In the genomic region with DNA sequence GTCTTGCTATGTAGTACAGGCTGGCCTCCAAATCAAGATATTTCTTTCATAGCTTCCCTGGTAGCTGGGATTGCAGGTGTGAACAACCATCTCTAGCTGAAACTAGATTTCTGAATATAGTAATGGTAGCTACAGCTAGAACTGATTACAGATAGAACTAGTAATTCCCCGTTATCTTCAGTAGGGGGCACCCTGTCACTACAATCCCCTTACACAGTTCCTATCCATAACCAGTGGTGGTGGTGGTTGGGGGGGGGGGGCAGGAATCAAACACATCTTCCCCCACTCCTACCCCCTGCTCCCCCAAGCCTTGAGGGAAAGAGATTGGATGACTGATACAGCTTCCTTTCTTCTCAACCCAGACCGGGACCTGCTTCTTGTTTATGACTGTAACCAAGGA, we compare ENCODE assay signal across 8 mouse cellular contexts. TPM values are rescaled to one million over a fixed set of nuclear protein-coding genes. Genes with fewer than 3 reads are reported as not detected.
A peak's percentile ranks its signal among the peaks of the same experiment; 100 is the strongest.
DNase-seq lines count a peak whose midpoint lies in the region; ATAC-seq and TF ChIP-seq lines count a peak whose summit lies in the region.

No protein-coding gene starts in this region.

- no peak overlapping the region for H3K4me2 ChIP-seq in heart, embryonic 12.5 days
- H3K4me2 ChIP-seq in neural tube, embryonic 14.5 days (ENCODE audit: low read depth, low read length) = no peak overlapping the region
- no peak overlapping the region for H3K4me2 ChIP-seq in neural tube, embryonic 15.5 days

- WGBS in heart, embryonic 12.5 days = 28% methylated on average over 2 of the region's 2 CpGs
- WGBS in neural tube, embryonic 14.5 days = 30% methylated on average over 2 of the region's 2 CpGs
- 31% methylated on average over 2 of the region's 2 CpGs for WGBS in neural tube, embryonic 15.5 days
- WGBS in small intestine, adult 2 months = 21% methylated on average over 2 of the region's 2 CpGs

- ATAC-seq in heart, embryonic 12.5 days (ENCODE audit: insufficient number of reproducible peaks, low FRiP score) = no peak
- ATAC-seq in neural tube, embryonic 14.5 days (ENCODE audit: low read depth) = 0 out of 2 replicates have a peak, but pooled peaks have one; percentile 17
- no peak for ATAC-seq in neural tube, embryonic 15.5 days (ENCODE audit: low FRiP score)

- peak; percentile 45; the same call in 1 of the 2 replicates for TF ChIP-seq CTCF in small intestine, adult 2 months (IDR thresholded peaks at IDR 0.05; ENCODE audit: extremely low read depth, insufficient read length, insufficient replicate concordance, low read depth, low read length)

- no peaks in the 10 kb centered on the region for H3K4me1 ChIP-seq in heart, embryonic 12.5 days (replicated peaks)
- no peaks in the 10 kb centered on the region for H3K4me1 ChIP-seq in neural tube, embryonic 14.5 days (ENCODE audit: control insufficient read depth, insufficient read depth, low read length)
- H3K4me1 ChIP-seq in neural tube, embryonic 15.5 days = no peaks in the 10 kb centered on the region
- no peaks in the 10 kb centered on the region for H3K4me1 ChIP-seq in small intestine, adult 2 months (ENCODE audit: control insufficient read depth, insufficient read depth, insufficient read length, low read length)

- no peak overlapping the region for H3K9ac ChIP-seq in heart, embryonic 12.5 days
- no peak overlapping the region for H3K9ac ChIP-seq in neural tube, embryonic 14.5 days (replicated peaks; ENCODE audit: low read depth, low read length)
- no peak overlapping the region for H3K9ac ChIP-seq in neural tube, embryonic 15.5 days (replicated peaks)

- H3K27ac ChIP-seq in heart, embryonic 12.5 days (ENCODE audit: poor library complexity, severe bottlenecking) = no peak overlapping the region
- no peak overlapping the region for H3K27ac ChIP-seq in neural tube, embryonic 14.5 days (ENCODE audit: low read depth, low read length)
- no peak overlapping the region for H3K27ac ChIP-seq in neural tube, embryonic 15.5 days (replicated peaks)
- no peak overlapping the region for H3K27ac ChIP-seq in small intestine, adult 2 months (ENCODE audit: insufficient read depth, low read depth, low read length)

- H3K36me3 ChIP-seq in heart, embryonic 12.5 days = no peaks in the 10 kb centered on the region
- no peaks in the 10 kb centered on the region for H3K36me3 ChIP-seq in neural tube, embryonic 14.5 days (ENCODE audit: control insufficient read depth, insufficient read depth, low read length)
- H3K36me3 ChIP-seq in neural tube, embryonic 15.5 days = no peaks in the 10 kb centered on the region
- H3K36me3 ChIP-seq in small intestine, adult 2 months (ENCODE audit: control insufficient read depth, insufficient read depth, low read length) = no peaks in the 10 kb centered on the region

- DNase-seq in heart, adult 18-20 months = peak; percentile 51 to 65
- peak; percentile 63 for DNase-seq in embryo, embryonic 10.5 days (ENCODE audit: low spot score)
- no peak for DNase-seq in spleen, adult 18-20 months
- DNase-seq in adrenal gland, postnatal 25 days = no peak

- H3K9me3 ChIP-seq in heart, embryonic 12.5 days (replicated peaks) = no peaks in the 10 kb centered on the region
- H3K9me3 ChIP-seq in neural tube, embryonic 14.5 days (ENCODE audit: control insufficient read depth, low read length) = no peaks in the 10 kb centered on the region
- H3K9me3 ChIP-seq in neural tube, embryonic 15.5 days (replicated peaks) = no peaks in the 10 kb centered on the region

- H3K4me3 ChIP-seq in heart, embryonic 12.5 days = no peak overlapping the region
- H3K4me3 ChIP-seq in neural tube, embryonic 14.5 days (ENCODE audit: low read depth, low read length) = no peak overlapping the region
- H3K4me3 ChIP-seq in neural tube, embryonic 15.5 days (replicated peaks) = no peak overlapping the region
- no peak overlapping the region for H3K4me3 ChIP-seq in small intestine, adult 2 months (ENCODE audit: low read depth, low read length)

- no peak for TF ChIP-seq POLR2A in small intestine, adult 2 months (IDR thresholded peaks at IDR 0.05; ENCODE audit: low read depth, low read length)

- H3K27me3 ChIP-seq in heart, embryonic 12.5 days (replicated peaks) = no peaks in the 10 kb centered on the region
- no peaks in the 10 kb centered on the region for H3K27me3 ChIP-seq in neural tube, embryonic 14.5 days (ENCODE audit: control insufficient read depth, insufficient read depth, low read length)
- no peaks in the 10 kb centered on the region for H3K27me3 ChIP-seq in neural tube, embryonic 15.5 days (replicated peaks)
- H3K27me3 ChIP-seq in small intestine, adult 2 months (ENCODE audit: control insufficient read depth, insufficient read depth, low read length) = no peaks in the 10 kb centered on the region

RNA-seq across cellular contexts. Expression of a gene that starts 19.5 kb away (rescaled TPM):
- total RNA-seq in heart, adult 18-20 months (2021) = 1 to 10 TPM; 5.9 to 7.3 TPM
- polyA plus RNA-seq in heart, embryonic 12.5 days (2016; fragmentation: Nextera tagmentation; extraction: Ambion mirVana) = 8.0 and 8.3 TPM in 2 replicates
- polyA plus RNA-seq in neural tube, embryonic 14.5 days (2014; fragmentation: Nextera tagmentation; extraction: Ambion mirVana) = 21.7 and 28.9 TPM in 2 replicates
- polyA plus RNA-seq in neural tube, embryonic 15.5 days (2015; fragmentation: Nextera tagmentation; extraction: Ambion mirVana) = 15.8 and 17.0 TPM in 2 replicates
- 0.71 and 0.89 TPM in 2 replicates for polyA plus RNA-seq in small intestine, adult 2 months (2012; rRNA removed)
- total RNA-seq in adrenal gland, postnatal 25 days (2021) = 6.1 and 6.2 TPM in 2 replicates

RNA-seq across cellular contexts. Expression of a gene that starts 23.0 kb away (rescaled TPM):
- total RNA-seq in heart, adult 18-20 months (2021) = 1 to 10 TPM; 2.5 to 2.8 TPM
- 89.5 and 93.7 TPM in 2 replicates for polyA plus RNA-seq in heart, embryonic 12.5 days (2016; fragmentation: Nextera tagmentation; extraction: Ambion mirVana)
- 163 and 176 TPM in 2 replicates for polyA plus RNA-seq in neural tube, embryonic 14.5 days (2014; fragmentation: Nextera tagmentation; extraction: Ambion mirVana)
- 156 and 225 TPM in 2 replicates for polyA plus RNA-seq in neural tube, embryonic 15.5 days (2015; fragmentation: Nextera tagmentation; extraction: Ambion mirVana)
- polyA plus RNA-seq in small intestine, adult 2 months (2012; rRNA removed) = 18.4 and 35.8 TPM in 2 replicates
- total RNA-seq in adrenal gland, postnatal 25 days (2021) = 15.4 and 17.6 TPM in 2 replicates

Comparison
In these comparisons a context has a peak if more than half of its experiments do, and no peak if none do; other contexts are left out.
1. DNase-seq: peak in heart, adult 18-20 months (2 of 2) and embryo, embryonic 10.5 days (single experiment); none in spleen, adult 18-20 months (0 of 2) and adrenal gland, postnatal 25 days (single experiment).